Mouse (Mus musculus): ENCODE measurements around the gene Apol10b. TPM values are rescaled to one million over a fixed set of nuclear protein-coding genes. Genes with fewer than 3 reads are reported as not detected.
"Not testable (repeated sequence)": the region's sequence is repeated elsewhere in the genome, so short reads cannot be mapped to it uniquely, and the experiment has no call there.

Gene Apol10b
- total RNA-seq, 2 experiments from 2014 or later, result not detected

GRCm38 (mm10) chr15:77578801-77579200, 17.1 kb downstream of the Apol10b start:
- Histone ChIP-seq H3K27ac (no peak overlapping the region), H3K4me3 (no peak overlapping the region)
- no peak for DNase-seq (ENCODE audit: low spot score in 2 of 2)
- TF ChIP-seq CTCF (conservative IDR thresholded peaks at IDR 0.05), result no peak

GRCm38 (mm10) chr15:77563219-77563618, 32.7 kb downstream of the Apol10b start:
- DNase-seq (ENCODE audit: low spot score in 2 of 2), result no peak
- H3K4me3 ChIP-seq, result no peak overlapping the region
- H3K27ac ChIP-seq, result no peak overlapping the region
- TF ChIP-seq CTCF (conservative IDR thresholded peaks at IDR 0.05), result peak; percentile 64

GRCm38 (mm10) chr15:77561792-77562191, 34.1 kb downstream of the Apol10b start, which contains the start of gene 1700025B11Rik:
TSS of gene 1700025B11Rik (minus strand) at chr15:77561892.
- Histone ChIP-seq H3K27ac (no peak within 1 kb of the TSS), H3K4me3 (no peak within 1 kb of the TSS)
- no peak for DNase-seq (ENCODE audit: low spot score in 2 of 2)
- no peak for TF ChIP-seq CTCF (conservative IDR thresholded peaks at IDR 0.05)

- H3K4me3 ChIP-seq; H3K27ac ChIP-seq; DNase-seq (ENCODE audit: low spot score in 2 of 2): not testable (repeated sequence)
Measured at GRCm38 (mm10) chr15:77539221-77539620, 56.7 kb downstream of the Apol10b start.

Other genes with a start within 250 kb of the Apol10b start
- gene Apol7a, start 197.0 kb downstream of the Apol10b start, total RNA-seq (2021), result not detected
- gene Apol9a, start 185.0 kb downstream of the Apol10b start, total RNA-seq (2021), result not detected
- not detected for gene Apol7b, start 148.6 kb downstream of the Apol10b start, total RNA-seq (2021)
- not detected for gene Apol10a, start 119.1 kb downstream of the Apol10b start, total RNA-seq (2021)
- not detected for gene Apol11a, start 87.9 kb downstream of the Apol10b start, total RNA-seq (2021)
- gene Apol7c, start 62.8 kb downstream of the Apol10b start, total RNA-seq (2021), result not detected
- not detected for gene 1700025B11Rik, start 34.2 kb downstream of the Apol10b start, total RNA-seq (2021)
- gene Gm36245, start 3.1 kb upstream of the Apol10b start, total RNA-seq (2021), result not detected
- not detected for gene Apol11b, start 47.2 kb upstream of the Apol10b start, total RNA-seq (2021)
- not detected for gene Apol7e, start 102.7 kb upstream of the Apol10b start, total RNA-seq (2021)
- gene Apol9b, start 132.9 kb upstream of the Apol10b start, total RNA-seq (2021), result not detected
- 1 to 10 TPM; 5.7 to 7.4 TPM for gene Apol8, start 160.9 kb upstream of the Apol10b start, total RNA-seq (2021)
- 10 to 100 TPM; 88.3 to 96.3 TPM for gene Myh9, start 246.1 kb upstream of the Apol10b start, total RNA-seq (2021)